Mouse (Mus musculus): ENCODE measurements around the gene Tanc2. TPM values are rescaled to one million over a fixed set of nuclear protein-coding genes. Genes with fewer than 3 reads are reported as not detected.
A peak's percentile ranks its signal among the peaks of the same experiment; 100 is the strongest.

Tanc2 gene
- polyA plus RNA-seq, 1 experiment: 73.4 TPM

DNA sequence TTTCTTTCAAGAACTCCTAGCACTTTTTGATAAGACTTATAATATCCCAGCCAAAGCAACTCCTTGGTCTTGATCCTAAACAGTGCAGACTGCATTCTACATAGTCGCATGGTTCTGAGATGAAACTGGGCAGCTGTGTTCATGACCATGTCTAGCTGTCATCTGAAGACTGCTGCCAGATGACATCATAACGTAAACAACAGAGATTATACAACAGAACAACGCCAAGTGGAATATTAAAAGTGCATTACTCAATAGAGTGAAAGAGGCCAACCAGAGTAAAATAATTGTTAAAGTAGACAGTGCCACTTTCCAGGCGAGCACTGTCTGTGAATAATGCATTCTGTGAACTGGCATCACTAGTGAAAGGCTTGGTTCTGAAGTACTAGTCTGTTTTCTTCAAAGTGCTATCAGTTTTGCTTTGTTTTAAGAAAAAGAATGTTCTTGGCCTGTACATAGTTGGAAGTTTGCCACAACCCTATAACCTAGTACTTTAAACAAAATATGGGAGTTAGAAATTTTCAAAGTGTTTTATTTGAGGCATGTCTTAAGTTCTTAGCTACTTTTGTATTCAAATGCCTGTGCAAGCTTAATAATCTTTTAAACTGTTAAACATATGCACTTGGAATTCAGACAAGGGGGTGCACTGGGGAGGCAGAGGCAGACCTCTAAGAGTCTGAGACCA, 315.9 kb downstream of the Tanc2 start:
- Histone ChIP-seq H3K27ac (ENCODE audit: insufficient read depth, low read depth, low read length) (no peak overlapping the region), H3K4me1 (ENCODE audit: control insufficient read depth, insufficient read depth, low read length) (no peaks in the 10 kb centered on the region), H3K4me3 (ENCODE audit: insufficient read depth, low read depth, low read length) (no peak overlapping the region)
- TF ChIP-seq POLR2A (IDR thresholded peaks at IDR 0.05; ENCODE audit: insufficient read depth, low read depth, low read length): no peak
- TF ChIP-seq CTCF (IDR thresholded peaks at IDR 0.05; ENCODE audit: insufficient read depth, low read depth, low read length): no peak
- 41% methylated on average over 4 of the region's 4 CpGs for WGBS

DNA sequence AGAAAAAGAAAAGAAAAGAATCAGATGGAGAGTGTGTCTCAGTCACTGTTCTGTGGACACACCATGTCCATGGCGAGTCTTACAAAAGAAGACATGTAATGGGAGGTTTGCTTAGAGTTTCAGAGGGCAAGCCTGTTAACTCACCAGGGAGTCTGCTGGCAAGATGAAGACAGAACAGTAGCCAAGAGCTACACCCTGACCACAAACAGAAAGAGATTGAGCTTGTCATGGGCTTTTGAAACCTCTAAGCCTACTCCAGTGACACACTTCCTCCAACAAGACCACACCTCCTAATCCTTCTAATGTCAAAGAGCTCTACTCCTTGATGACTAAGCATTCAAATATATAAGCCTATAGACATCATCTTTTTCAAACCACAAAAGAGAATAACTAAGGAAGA, 317.6 kb downstream of the Tanc2 start:
- no peak overlapping the region for H3K27ac ChIP-seq (ENCODE audit: insufficient read depth, low read depth, low read length)
- TF ChIP-seq CTCF (IDR thresholded peaks at IDR 0.05; ENCODE audit: insufficient read depth, low read depth, low read length) (no peak), POLR2A (IDR thresholded peaks at IDR 0.05; ENCODE audit: insufficient read depth, low read depth, low read length) (no peak)
- 74% methylated on average over 1 of the region's 1 CpGs for WGBS
- no peak overlapping the region for H3K4me3 ChIP-seq (ENCODE audit: insufficient read depth, low read depth, low read length)
- H3K4me1 ChIP-seq (ENCODE audit: control insufficient read depth, insufficient read depth, low read length): no peaks in the 10 kb centered on the region

DNA sequence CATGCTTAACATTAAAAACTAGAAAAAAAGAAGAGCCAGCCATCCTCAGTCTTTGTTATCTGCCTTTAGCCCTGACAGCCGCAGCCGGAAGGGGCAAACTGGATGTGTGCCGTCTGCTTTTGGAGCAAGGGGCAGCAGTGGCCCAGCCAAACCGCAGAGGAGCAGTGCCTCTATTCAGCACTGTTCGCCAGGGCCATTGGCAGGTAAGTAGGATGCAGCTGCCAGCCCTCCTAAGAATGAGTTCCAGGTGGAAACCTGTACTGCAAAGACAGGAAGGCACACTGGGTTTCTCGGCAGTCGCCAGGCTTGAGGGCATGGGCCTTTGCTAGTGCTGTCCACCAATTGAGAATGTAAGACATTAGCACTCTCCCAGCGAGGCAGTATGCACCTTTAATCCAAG, 319.1 kb downstream of the Tanc2 start:
- Histone ChIP-seq H3K4me3 (ENCODE audit: insufficient read depth, low read depth, low read length) (no peak overlapping the region), H3K27ac (ENCODE audit: insufficient read depth, low read depth, low read length) (no peak overlapping the region), H3K4me1 (ENCODE audit: control insufficient read depth, insufficient read depth, low read length) (peaks cover 3% of the 10 kb centered on the region)
- WGBS: 85% methylated on average over 8 of the region's 8 CpGs
- TF ChIP-seq POLR2A (IDR thresholded peaks at IDR 0.05; ENCODE audit: insufficient read depth, low read depth, low read length) (no peak), CTCF (IDR thresholded peaks at IDR 0.05; ENCODE audit: insufficient read depth, low read depth, low read length) (no peak)

DNA sequence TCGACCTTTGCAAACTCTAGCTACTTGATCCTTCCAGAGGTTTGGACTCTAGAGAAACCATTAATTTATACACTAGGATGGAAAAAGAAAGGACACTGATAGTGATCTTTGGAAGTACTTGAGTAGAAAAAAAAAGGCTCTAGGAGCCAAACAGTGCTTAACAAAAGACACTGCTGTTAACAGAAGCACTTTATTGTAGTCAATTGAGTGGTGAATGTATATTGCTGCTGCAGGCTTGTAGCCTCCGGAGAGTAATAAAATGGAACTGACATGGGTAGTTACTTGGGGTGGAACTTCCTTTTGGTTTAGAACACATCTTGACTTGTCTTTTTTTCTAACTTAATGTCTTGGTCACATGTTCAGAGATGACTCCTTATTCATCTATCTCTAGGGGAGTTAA, 319.8 kb downstream of the Tanc2 start:
- H3K27ac ChIP-seq (ENCODE audit: insufficient read depth, low read depth, low read length): no peak overlapping the region
- H3K4me3 ChIP-seq (ENCODE audit: insufficient read depth, low read depth, low read length): no peak overlapping the region
- H3K4me1 ChIP-seq (ENCODE audit: control insufficient read depth, insufficient read depth, low read length): peaks cover 3% of the 10 kb centered on the region
- WGBS: 54% methylated on average over 2 of the region's 2 CpGs
- TF ChIP-seq POLR2A (IDR thresholded peaks at IDR 0.05; ENCODE audit: insufficient read depth, low read depth, low read length): no peak
- no peak for TF ChIP-seq CTCF (IDR thresholded peaks at IDR 0.05; ENCODE audit: insufficient read depth, low read depth, low read length)

DNA sequence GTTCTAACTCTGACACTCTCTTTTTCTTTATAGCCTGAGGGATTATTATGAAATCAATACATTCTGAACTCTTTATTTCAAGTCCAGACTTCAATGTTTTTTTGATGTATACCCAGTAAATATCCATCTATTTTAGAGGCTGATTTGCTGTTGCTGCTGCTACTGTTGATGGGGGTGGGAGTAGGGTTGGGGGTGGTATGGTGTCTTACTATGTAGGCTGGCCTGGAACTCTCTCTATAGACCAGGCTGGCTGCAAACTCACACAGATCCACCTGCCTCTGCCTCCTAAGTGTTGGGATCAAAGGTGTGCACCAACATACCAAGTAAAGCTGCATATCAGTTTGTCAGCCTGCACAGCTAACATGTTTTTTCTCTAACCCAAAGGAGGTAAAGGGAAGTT, 321.4 kb downstream of the Tanc2 start:
- H3K27ac ChIP-seq (ENCODE audit: insufficient read depth, low read depth, low read length): no peak overlapping the region
- TF ChIP-seq POLR2A (IDR thresholded peaks at IDR 0.05; ENCODE audit: insufficient read depth, low read depth, low read length) (no peak), CTCF (IDR thresholded peaks at IDR 0.05; ENCODE audit: insufficient read depth, low read depth, low read length) (no peak)
- no peak overlapping the region for H3K4me3 ChIP-seq (ENCODE audit: insufficient read depth, low read depth, low read length)
- H3K4me1 ChIP-seq (ENCODE audit: control insufficient read depth, insufficient read depth, low read length): peaks cover 3% of the 10 kb centered on the region

DNA sequence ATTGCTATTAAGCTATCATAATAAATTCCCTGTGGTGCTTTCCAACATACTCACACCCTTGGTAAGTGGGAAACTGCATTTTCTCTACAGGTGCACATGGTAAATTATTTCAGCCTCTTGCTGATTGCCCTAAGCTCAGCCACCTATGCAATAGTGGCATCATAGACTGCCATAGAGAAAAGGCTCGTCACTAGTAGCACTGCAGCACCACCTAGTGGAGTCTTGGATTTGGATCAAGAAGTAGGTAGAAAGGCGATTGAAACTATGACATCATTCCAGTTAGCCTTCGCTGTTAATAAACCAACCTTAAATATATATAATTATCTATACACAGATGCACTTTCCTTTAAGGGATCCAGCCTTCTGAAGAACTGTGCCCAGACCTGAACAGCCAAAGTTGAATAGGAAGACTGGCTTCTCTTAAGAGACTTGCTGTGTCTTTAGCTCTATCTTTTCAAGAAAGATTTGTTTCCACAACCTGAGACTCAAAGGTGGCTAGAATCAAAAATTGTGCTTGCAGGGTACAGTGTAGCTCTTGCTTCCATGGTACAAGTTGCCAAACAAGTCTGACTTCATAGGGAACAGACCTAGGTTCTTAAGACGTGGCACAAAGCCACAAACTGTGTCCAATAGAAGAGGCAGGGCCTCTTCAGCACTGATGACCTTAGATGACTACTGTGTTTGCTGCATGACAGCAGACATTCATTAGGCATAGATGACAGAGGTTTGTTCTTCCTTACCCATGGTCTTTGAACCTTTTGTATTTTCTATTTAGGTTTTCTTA, 322.0 kb downstream of the Tanc2 start:
- Histone ChIP-seq H3K27ac (ENCODE audit: insufficient read depth, low read depth, low read length) (no peak overlapping the region), H3K4me1 (ENCODE audit: control insufficient read depth, insufficient read depth, low read length) (peaks cover 3% of the 10 kb centered on the region), H3K4me3 (ENCODE audit: insufficient read depth, low read depth, low read length) (no peak overlapping the region)
- TF ChIP-seq POLR2A (IDR thresholded peaks at IDR 0.05; ENCODE audit: insufficient read depth, low read depth, low read length) (no peak), CTCF (IDR thresholded peaks at IDR 0.05; ENCODE audit: insufficient read depth, low read depth, low read length) (no peak)
- 24% methylated on average over 4 of the region's 4 CpGs for WGBS

DNA sequence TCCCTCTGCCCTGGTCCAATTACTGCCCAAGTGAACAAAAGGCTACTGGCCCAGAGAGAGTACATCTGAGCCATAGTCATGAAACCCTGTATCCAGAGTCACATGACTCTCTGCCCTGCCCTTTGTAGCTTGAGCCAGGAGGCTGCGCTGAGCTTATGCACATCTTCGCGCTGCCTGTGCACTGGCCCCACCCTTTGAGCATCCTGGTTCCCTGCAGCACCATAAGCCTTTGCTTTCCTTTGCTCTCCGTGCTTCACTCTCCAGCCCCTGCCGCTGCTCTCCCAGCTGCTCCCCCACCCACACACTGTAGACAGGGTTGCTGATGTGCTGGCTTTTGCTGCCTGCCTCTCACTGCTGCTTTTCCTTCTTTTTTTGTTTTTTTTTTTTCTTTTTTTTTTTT, 323.8 kb downstream of the Tanc2 start:
- TF ChIP-seq POLR2A (IDR thresholded peaks at IDR 0.05; ENCODE audit: insufficient read depth, low read depth, low read length): no peak
- no peak for TF ChIP-seq CTCF (IDR thresholded peaks at IDR 0.05; ENCODE audit: insufficient read depth, low read depth, low read length)
- WGBS: 29% methylated on average over 5 of the region's 5 CpGs
- no peak overlapping the region for H3K4me3 ChIP-seq (ENCODE audit: insufficient read depth, low read depth, low read length)
- 0 out of 2 replicates have a peak overlapping the region, but pooled peaks have one; percentile 17 for H3K27ac ChIP-seq (ENCODE audit: insufficient read depth, low read depth, low read length)
- peaks cover 3% of the 10 kb centered on the region for H3K4me1 ChIP-seq (ENCODE audit: control insufficient read depth, insufficient read depth, low read length)

DNA sequence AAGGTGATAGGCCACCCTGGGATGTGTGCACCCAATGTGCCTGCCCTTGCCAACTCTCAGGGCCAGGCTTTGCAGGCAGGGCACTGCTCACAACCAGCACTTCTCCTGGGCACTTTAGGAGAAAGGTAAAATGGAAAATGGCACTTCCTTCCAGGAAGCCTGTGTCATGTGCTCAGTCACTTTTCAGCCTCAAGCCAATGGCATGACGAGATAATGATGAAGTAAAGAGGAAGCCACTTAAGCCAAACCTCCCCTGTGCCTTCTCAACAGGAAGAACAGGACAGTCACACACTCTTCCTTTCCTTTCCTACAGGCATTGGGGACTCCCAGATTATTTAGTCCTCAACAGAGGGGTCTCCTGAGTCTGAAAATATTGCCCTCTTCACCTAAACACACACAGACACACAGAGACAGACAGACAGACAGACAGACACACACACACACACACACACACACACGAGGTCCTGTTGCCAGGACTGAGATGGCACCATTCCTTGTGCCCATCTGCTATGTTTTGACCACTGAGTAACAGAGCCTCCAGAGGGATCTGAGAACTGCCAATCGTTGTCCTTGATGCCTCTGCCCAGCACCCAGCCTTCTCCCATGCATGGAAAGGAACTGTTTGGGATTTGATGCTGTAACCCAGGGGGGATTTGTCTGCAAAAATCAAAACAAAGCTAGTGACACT, 330.5 kb downstream of the Tanc2 start:
- Histone ChIP-seq H3K27ac (ENCODE audit: insufficient read depth, low read depth, low read length) (no peak overlapping the region; the same call in 1 of the 2 replicates), H3K4me3 (ENCODE audit: insufficient read depth, low read depth, low read length) (no peak overlapping the region), H3K4me1 (ENCODE audit: control insufficient read depth, insufficient read depth, low read length) (peaks cover 8% of the 10 kb centered on the region)
- TF ChIP-seq POLR2A (IDR thresholded peaks at IDR 0.05; ENCODE audit: insufficient read depth, low read depth, low read length) (no peak), CTCF (IDR thresholded peaks at IDR 0.05; ENCODE audit: insufficient read depth, low read depth, low read length) (no peak)
- 76% methylated on average over 3 of the region's 3 CpGs for WGBS

DNA sequence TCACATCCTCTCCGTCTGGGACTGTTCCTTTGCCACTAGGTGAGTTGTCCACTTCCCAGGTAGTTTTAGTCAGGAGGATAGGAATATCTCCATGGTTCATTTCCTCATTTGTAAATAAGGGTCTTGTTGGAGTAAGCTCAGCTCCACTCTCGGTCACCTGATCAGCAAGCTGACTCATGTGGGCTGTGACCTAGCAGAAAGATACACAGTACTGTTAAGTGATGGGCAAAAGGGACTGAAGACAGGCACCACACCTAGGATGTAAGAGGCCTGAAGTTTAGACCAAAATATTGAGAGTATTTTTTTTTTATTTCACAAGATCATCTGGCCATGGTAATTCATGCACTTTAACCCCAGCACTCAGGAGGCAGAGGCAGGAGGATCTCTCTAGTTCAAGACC, 331.1 kb downstream of the Tanc2 start:
- no peak for TF ChIP-seq CTCF (IDR thresholded peaks at IDR 0.05; ENCODE audit: insufficient read depth, low read depth, low read length)
- no peak for TF ChIP-seq POLR2A (IDR thresholded peaks at IDR 0.05; ENCODE audit: insufficient read depth, low read depth, low read length)
- WGBS: 86% methylated on average over 2 of the region's 2 CpGs

More for the DNA sequence above, 331.1 kb downstream of the Tanc2 start:
- Histone ChIP-seq H3K27ac (ENCODE audit: insufficient read depth, low read depth, low read length) (no peak overlapping the region), H3K4me3 (ENCODE audit: insufficient read depth, low read depth, low read length) (no peak overlapping the region), H3K4me1 (ENCODE audit: control insufficient read depth, insufficient read depth, low read length) (peaks cover 8% of the 10 kb centered on the region)

Data from olfactory bulb, adult 2 months (tissue).